Mouse (Mus musculus): ENCODE data around the gene Gpx4. TPM values are rescaled to one million over a fixed set of nuclear protein-coding genes. Genes with fewer than 3 reads are reported as not detected.
A peak's percentile ranks its signal among the peaks of the same experiment; 100 is the strongest.

Gene Gpx4
- polyA plus RNA-seq, 1 experiment from 2014 or later = 557 TPM

DNA sequence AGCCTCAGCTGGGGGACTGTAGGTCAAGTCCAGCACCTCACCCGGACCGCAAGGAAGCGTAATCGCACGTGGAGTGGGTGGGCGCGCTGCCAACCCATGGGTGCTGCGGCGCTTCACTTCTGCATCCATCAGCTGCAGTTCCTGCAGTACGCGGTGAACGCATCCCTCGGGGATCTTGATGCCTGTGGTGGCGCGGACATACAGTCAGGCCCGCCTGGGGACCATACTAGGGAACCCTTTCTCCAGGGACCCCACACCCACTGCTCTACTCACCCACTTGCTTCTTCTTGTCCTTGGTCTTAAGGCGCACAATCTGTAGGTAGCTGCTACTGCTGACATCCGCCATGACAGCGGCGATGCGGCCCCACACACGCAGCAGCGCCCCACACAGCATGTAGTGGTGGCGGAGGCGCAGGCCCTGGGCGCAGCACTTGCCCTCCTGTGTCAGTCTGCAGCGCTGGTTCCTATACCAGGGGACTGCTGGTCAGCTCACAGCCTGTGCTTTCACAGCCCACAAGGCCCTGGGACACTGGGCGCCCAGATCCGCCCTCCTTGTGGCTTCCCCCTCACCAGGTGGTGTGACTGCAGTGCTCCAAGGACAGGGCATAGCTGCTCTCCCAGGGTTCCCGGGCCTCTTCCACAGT lies 10.8 kb downstream of the Gpx4 start:
- H3K27ac ChIP-seq = no peak overlapping the region
- WGBS = 75% methylated on average over 30 of the region's 30 CpGs
- H3K9me3 ChIP-seq (ENCODE audit: control insufficient read depth, low read length) = no peaks in the 10 kb centered on the region
- ATAC-seq (ENCODE audit: low FRiP score) (no peak), DNase-seq (ENCODE audit: low spot score) (no peak)
- H3K36me3 ChIP-seq (replicated peaks; ENCODE audit: control insufficient read depth, insufficient read depth) = peaks cover 72% of the 10 kb centered on the region
- no peak overlapping the region for H3K4me3 ChIP-seq (replicated peaks; ENCODE audit: low read length)
- H3K9ac ChIP-seq = no peak overlapping the region
- H3K4me1 ChIP-seq (replicated peaks; ENCODE audit: control insufficient read depth, insufficient read depth, low read length) = peaks cover 16% of the 10 kb centered on the region
- H3K4me2 ChIP-seq (replicated peaks) = no peak overlapping the region
- H3K27me3 ChIP-seq (ENCODE audit: control insufficient read depth, insufficient read depth, low read length) = no peaks in the 10 kb centered on the region

DNA sequence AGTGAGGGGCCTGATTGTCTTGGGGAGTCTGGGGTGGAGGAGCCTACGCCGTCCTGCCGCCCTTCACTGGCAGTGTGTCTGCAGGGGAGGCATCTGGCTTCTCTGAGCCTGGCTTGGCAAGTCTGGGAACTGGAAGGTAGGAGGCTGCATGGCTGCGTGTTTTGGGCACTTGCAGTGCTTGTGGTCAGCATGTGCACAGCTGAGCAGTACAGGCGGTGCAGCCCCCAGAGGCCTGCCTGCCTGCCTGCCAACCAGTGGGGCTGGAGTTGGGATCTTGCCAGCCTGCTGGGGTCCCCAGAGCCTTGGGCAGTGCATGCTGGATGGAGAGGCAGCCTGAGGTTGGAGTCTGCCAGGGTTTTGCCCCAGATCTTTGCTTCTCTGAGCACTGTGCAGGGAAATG lies 16.1 kb downstream of the Gpx4 start:
- Histone ChIP-seq H3K27ac (0 out of 2 replicates have a peak overlapping the region, but pooled peaks have one; percentile 57), H3K36me3 (replicated peaks; ENCODE audit: control insufficient read depth, insufficient read depth) (peaks cover 60% of the 10 kb centered on the region), H3K9me3 (ENCODE audit: control insufficient read depth, low read length) (no peaks in the 10 kb centered on the region), H3K9ac (no peak overlapping the region), H3K4me2 (replicated peaks) (no peak overlapping the region), H3K4me3 (replicated peaks; ENCODE audit: low read length) (no peak overlapping the region), H3K27me3 (ENCODE audit: control insufficient read depth, insufficient read depth, low read length) (no peaks in the 10 kb centered on the region), H3K4me1 (replicated peaks; ENCODE audit: control insufficient read depth, insufficient read depth, low read length) (no peaks in the 10 kb centered on the region)
- ATAC-seq (ENCODE audit: low FRiP score) (peak; percentile 16; the same call in 1 of the 2 replicates), DNase-seq (ENCODE audit: low spot score) (peak; percentile 29)
- 66% methylated on average over 5 of the region's 5 CpGs for WGBS

DNA sequence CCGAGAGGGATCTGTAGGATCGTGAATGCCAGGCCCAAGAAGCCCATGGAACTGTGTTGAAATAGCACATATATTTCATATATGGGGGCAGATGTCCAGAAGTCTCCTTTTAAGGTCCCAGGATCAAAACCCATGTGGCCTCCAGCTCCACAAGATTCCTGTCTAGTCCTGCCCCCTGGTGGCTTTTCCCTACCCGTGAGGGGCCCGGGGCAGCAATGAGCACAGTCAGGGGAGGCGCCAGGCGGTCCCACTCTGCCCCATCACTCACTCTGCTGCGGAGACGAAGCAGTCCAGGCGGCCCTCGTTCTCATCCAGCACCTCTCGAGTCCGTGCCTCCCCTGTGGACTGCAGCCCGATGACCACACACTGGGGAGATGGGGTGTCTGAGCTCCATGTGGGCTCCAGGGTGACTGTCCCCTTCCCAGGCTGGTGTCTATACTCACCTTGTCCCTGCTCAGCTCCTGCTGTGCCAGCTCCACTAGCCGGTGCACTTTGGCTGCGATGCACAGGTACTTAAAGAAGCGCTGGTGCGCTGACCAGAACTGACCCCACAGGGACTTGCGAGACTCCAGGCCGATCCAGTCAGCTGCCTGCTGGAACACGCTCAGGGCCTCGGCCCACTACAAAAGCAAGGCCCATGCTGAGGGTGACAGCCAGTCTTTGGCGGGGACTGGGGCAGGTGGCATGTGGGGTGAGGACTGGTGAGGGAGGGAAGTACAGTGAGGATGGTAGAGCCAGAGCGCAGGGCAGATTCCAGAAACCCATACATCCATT lies 17.1 kb downstream of the Gpx4 start:
- Histone ChIP-seq H3K27me3 (ENCODE audit: control insufficient read depth, insufficient read depth, low read length) (no peaks in the 10 kb centered on the region), H3K4me3 (replicated peaks; ENCODE audit: low read length) (no peak overlapping the region), H3K36me3 (replicated peaks; ENCODE audit: control insufficient read depth, insufficient read depth) (peaks cover 54% of the 10 kb centered on the region), H3K27ac (0 out of 2 replicates have a peak overlapping the region, but pooled peaks have one; percentile 57), H3K9ac (no peak overlapping the region), H3K4me1 (replicated peaks; ENCODE audit: control insufficient read depth, insufficient read depth, low read length) (no peaks in the 10 kb centered on the region), H3K4me2 (replicated peaks) (no peak overlapping the region), H3K9me3 (ENCODE audit: control insufficient read depth, low read length) (no peaks in the 10 kb centered on the region)
- no peak for ATAC-seq (ENCODE audit: low FRiP score)
- no peak for DNase-seq (ENCODE audit: low spot score)
- 75% methylated on average over 23 of the region's 23 CpGs for WGBS

- WGBS = 86% methylated on average over 6 of the region's 7 CpGs
- no peak for DNase-seq (ENCODE audit: low spot score)
Measured at GRCm38 (mm10) chr10:80069251-80069650, 22.3 kb downstream of the Gpx4 start.

DNA sequence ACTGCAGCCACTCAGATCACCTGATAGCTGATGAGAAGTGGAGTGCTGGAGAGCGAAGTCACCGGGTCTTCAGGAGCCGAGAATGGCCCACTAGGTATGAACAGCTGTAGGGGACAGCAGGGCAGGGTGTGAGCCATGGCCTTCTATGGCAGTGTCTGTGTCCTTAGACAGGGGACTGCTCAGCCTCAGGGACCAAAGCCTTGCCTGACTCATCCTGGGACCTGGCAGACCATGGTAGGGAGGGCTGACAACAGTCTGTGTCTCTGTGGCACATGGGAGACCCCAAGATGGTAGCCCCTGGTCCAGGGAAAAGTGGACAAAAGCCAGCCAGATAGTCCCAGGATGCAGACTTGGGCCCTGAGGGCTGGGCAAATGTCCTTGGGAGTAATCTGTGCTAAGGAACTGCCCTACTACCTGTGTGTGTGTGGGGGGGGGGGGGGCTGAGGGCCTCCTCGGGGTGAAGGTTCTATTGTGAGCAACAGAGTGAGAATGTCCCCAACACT lies 23.0 kb downstream of the Gpx4 start:
- Histone ChIP-seq H3K9me3 (ENCODE audit: control insufficient read depth, low read length) (no peaks in the 10 kb centered on the region), H3K9ac (no peak overlapping the region), H3K4me3 (replicated peaks; ENCODE audit: low read length) (no peak overlapping the region), H3K27me3 (ENCODE audit: control insufficient read depth, insufficient read depth, low read length) (no peaks in the 10 kb centered on the region), H3K4me2 (replicated peaks) (no peak overlapping the region), H3K36me3 (replicated peaks; ENCODE audit: control insufficient read depth, insufficient read depth) (peaks cover 3% of the 10 kb centered on the region; the same call in 1 of the 2 replicates), H3K27ac (no peak overlapping the region), H3K4me1 (replicated peaks; ENCODE audit: control insufficient read depth, insufficient read depth, low read length) (peaks cover 4% of the 10 kb centered on the region; the same call in 1 of the 2 replicates)
- no peak for DNase-seq (ENCODE audit: low spot score)
- no peak for ATAC-seq (ENCODE audit: low FRiP score)
- 90% methylated on average over 4 of the region's 4 CpGs for WGBS

More at GRCm38 (mm10) chr10:80069251-80069650, 22.3 kb downstream of the Gpx4 start:
- Histone ChIP-seq H3K9me3 (ENCODE audit: control insufficient read depth, low read length) (no peaks in the 10 kb centered on the region), H3K4me2 (replicated peaks) (no peak overlapping the region), H3K4me3 (replicated peaks; ENCODE audit: low read length) (no peak overlapping the region), H3K9ac (no peak overlapping the region), H3K27me3 (ENCODE audit: control insufficient read depth, insufficient read depth, low read length) (no peaks in the 10 kb centered on the region), H3K4me1 (replicated peaks; ENCODE audit: control insufficient read depth, insufficient read depth, low read length) (peaks cover 4% of the 10 kb centered on the region; the same call in 1 of the 2 replicates), H3K27ac (no peak overlapping the region), H3K36me3 (replicated peaks; ENCODE audit: control insufficient read depth, insufficient read depth) (peaks cover 4% of the 10 kb centered on the region)
- no peak for ATAC-seq (ENCODE audit: low FRiP score)

- Histone ChIP-seq H3K9ac (no peak overlapping the region), H3K36me3 (replicated peaks; ENCODE audit: control insufficient read depth, insufficient read depth) (no peaks in the 10 kb centered on the region; the same call in 1 of the 2 replicates), H3K4me3 (replicated peaks; ENCODE audit: low read length) (no peak overlapping the region), H3K27ac (no peak overlapping the region), H3K9me3 (ENCODE audit: control insufficient read depth, low read length) (no peaks in the 10 kb centered on the region), H3K27me3 (ENCODE audit: control insufficient read depth, insufficient read depth, low read length) (no peaks in the 10 kb centered on the region), H3K4me2 (replicated peaks) (no peak overlapping the region), H3K4me1 (replicated peaks; ENCODE audit: control insufficient read depth, insufficient read depth, low read length) (peaks cover 4% of the 10 kb centered on the region; the same call in 1 of the 2 replicates)
- WGBS = 65% methylated on average over 9 of the region's 9 CpGs
- no peak for ATAC-seq (ENCODE audit: low FRiP score)
- no peak for DNase-seq (ENCODE audit: low spot score)
Measured at GRCm38 (mm10) chr10:80070837-80071515, 24.0 kb downstream of the Gpx4 start.

- Histone ChIP-seq H3K4me3 (replicated peaks; ENCODE audit: low read length) (no peak overlapping the region), H3K27me3 (ENCODE audit: control insufficient read depth, insufficient read depth, low read length) (no peaks in the 10 kb centered on the region), H3K9ac (no peak overlapping the region), H3K36me3 (replicated peaks; ENCODE audit: control insufficient read depth, insufficient read depth) (no peaks in the 10 kb centered on the region; the same call in 1 of the 2 replicates), H3K4me1 (replicated peaks; ENCODE audit: control insufficient read depth, insufficient read depth, low read length) (peaks cover 4% of the 10 kb centered on the region; the same call in 1 of the 2 replicates), H3K4me2 (replicated peaks) (no peak overlapping the region), H3K27ac (no peak overlapping the region), H3K9me3 (ENCODE audit: control insufficient read depth, low read length) (no peaks in the 10 kb centered on the region)
- DNase-seq (ENCODE audit: low spot score) = no peak
- ATAC-seq (ENCODE audit: low FRiP score) = no peak
- 80% methylated on average over 3 of the region's 3 CpGs for WGBS
Measured at GRCm38 (mm10) chr10:80071516-80071900, 24.5 kb downstream of the Gpx4 start.

GRCm38 (mm10) chr10:80072623-80073489 lies 25.9 kb downstream of the Gpx4 start:
- Histone ChIP-seq H3K9ac (no peak overlapping the region), H3K9me3 (ENCODE audit: control insufficient read depth, low read length) (no peaks in the 10 kb centered on the region), H3K36me3 (replicated peaks; ENCODE audit: control insufficient read depth, insufficient read depth) (no peaks in the 10 kb centered on the region; the same call in 1 of the 2 replicates), H3K4me1 (replicated peaks; ENCODE audit: control insufficient read depth, insufficient read depth, low read length) (peaks cover 4% of the 10 kb centered on the region; the same call in 1 of the 2 replicates), H3K27me3 (ENCODE audit: control insufficient read depth, insufficient read depth, low read length) (no peaks in the 10 kb centered on the region), H3K4me3 (replicated peaks; ENCODE audit: low read length) (no peak overlapping the region), H3K27ac (no peak overlapping the region), H3K4me2 (replicated peaks) (no peak overlapping the region)
- ATAC-seq (ENCODE audit: low FRiP score) = no peak
- WGBS = 81% methylated on average over 20 of the region's 20 CpGs
- DNase-seq (ENCODE audit: low spot score) = no peak

Measured in hindbrain, embryonic 14.5 days (tissue).